Mouse (Mus musculus): Measurements from ENCODE around the gene Smim24. TPM values are rescaled to one million over a fixed set of nuclear protein-coding genes. Genes with fewer than 3 reads are reported as not detected.

The Smim24 gene
- total and polyA plus RNA-seq, 2 experiments from 2014 or later: 1.4 to 3.7 TPM

- Histone ChIP-seq H3K4me3 (ENCODE audit: low read length) (no peak overlapping the region), H3K36me3 (ENCODE audit: insufficient read depth, low read length) (no peaks in the 10 kb centered on the region), H3K4me1 (ENCODE audit: insufficient read depth, low read length) (peaks cover 36% of the 10 kb centered on the region), H3K4me2 (ENCODE audit: low read depth, low read length) (no peak overlapping the region), H3K9ac (replicated peaks; ENCODE audit: low read length) (no peak overlapping the region), H3K9me3 (ENCODE audit: low read length) (no peaks in the 10 kb centered on the region), H3K27me3 (ENCODE audit: insufficient read depth, low read length) (no peaks in the 10 kb centered on the region), H3K27ac (peak overlapping the region; percentile 22; the same call in 1 of the 2 replicates)
- no peak for DNase-seq (ENCODE audit: low spot score)
- 63% methylated on average over 17 of the region's 17 CpGs for WGBS
- no peak for ATAC-seq
- TF ChIP-seq CTCF (IDR thresholded peaks at IDR 0.05; ENCODE audit: low read depth): no peak
Observed at GRCm38 (mm10) chr10:81415549-81416310, 22.9 kb downstream of the Smim24 start.

- Histone ChIP-seq H3K27ac (peak overlapping the region; percentile 77), H3K27me3 (ENCODE audit: insufficient read depth, low read length) (no peaks in the 10 kb centered on the region), H3K36me3 (ENCODE audit: insufficient read depth, low read length) (no peaks in the 10 kb centered on the region), H3K4me2 (ENCODE audit: low read depth, low read length) (peak overlapping the region; percentile 42), H3K4me3 (ENCODE audit: low read length) (peak overlapping the region; percentile 13; the same call in 1 of the 2 replicates), H3K4me1 (ENCODE audit: insufficient read depth, low read length) (peaks cover 30% of the 10 kb centered on the region), H3K9ac (replicated peaks; ENCODE audit: low read length) (0 out of 2 replicates have a peak overlapping the region, but pooled peaks have one; percentile 28), H3K9me3 (ENCODE audit: low read length) (no peaks in the 10 kb centered on the region)
- 3% methylated on average over 18 of the region's 26 CpGs for WGBS
- TF ChIP-seq CTCF (IDR thresholded peaks at IDR 0.05; ENCODE audit: low read depth): peak; percentile 79
- peak; percentile 92 for DNase-seq (ENCODE audit: low spot score)
- ATAC-seq: peak; percentile 89
Observed at GRCm38 (mm10) chr10:81416581-81417226, 23.9 kb downstream of the Smim24 start.

- H3K27ac ChIP-seq: peak overlapping the region; percentile 77
- H3K4me3 ChIP-seq (ENCODE audit: low read length): no peak overlapping the region
- peak overlapping the region; percentile 28; the same call in 1 of the 2 replicates for H3K9ac ChIP-seq (replicated peaks; ENCODE audit: low read length)
- H3K4me2 ChIP-seq (ENCODE audit: low read depth, low read length): peak overlapping the region; percentile 42
- no peaks in the 10 kb centered on the region for H3K27me3 ChIP-seq (ENCODE audit: insufficient read depth, low read length)
- ATAC-seq: no peak
- H3K9me3 ChIP-seq (ENCODE audit: low read length): no peaks in the 10 kb centered on the region
- TF ChIP-seq CTCF (IDR thresholded peaks at IDR 0.05; ENCODE audit: low read depth): no peak
- 41% methylated on average over 12 of the region's 12 CpGs for WGBS
- H3K36me3 ChIP-seq (ENCODE audit: insufficient read depth, low read length): no peaks in the 10 kb centered on the region
- no peak for DNase-seq (ENCODE audit: low spot score)
- peaks cover 24% of the 10 kb centered on the region for H3K4me1 ChIP-seq (ENCODE audit: insufficient read depth, low read length)
Observed at GRCm38 (mm10) chr10:81417227-81418215, 24.7 kb downstream of the Smim24 start.

- DNase-seq (ENCODE audit: low spot score) (no peak), ATAC-seq (no peak)
- Histone ChIP-seq H3K9ac (replicated peaks; ENCODE audit: low read length) (no peak overlapping the region), H3K27me3 (ENCODE audit: insufficient read depth, low read length) (no peaks in the 10 kb centered on the region), H3K27ac (0 out of 2 replicates have a peak overlapping the region, but pooled peaks have one; percentile 77), H3K4me1 (ENCODE audit: insufficient read depth, low read length) (peaks cover 24% of the 10 kb centered on the region), H3K4me2 (ENCODE audit: low read depth, low read length) (no peak overlapping the region), H3K36me3 (ENCODE audit: insufficient read depth, low read length) (no peaks in the 10 kb centered on the region), H3K4me3 (ENCODE audit: low read length) (no peak overlapping the region), H3K9me3 (ENCODE audit: low read length) (no peaks in the 10 kb centered on the region)
- no peak for TF ChIP-seq CTCF (IDR thresholded peaks at IDR 0.05; ENCODE audit: low read depth)
- 45% methylated on average over 11 of the region's 11 CpGs for WGBS
Observed at GRCm38 (mm10) chr10:81418216-81419070, 25.6 kb downstream of the Smim24 start.

- Histone ChIP-seq H3K4me2 (ENCODE audit: low read depth, low read length) (no peak overlapping the region), H3K9ac (replicated peaks; ENCODE audit: low read length) (no peak overlapping the region), H3K27me3 (ENCODE audit: insufficient read depth, low read length) (no peaks in the 10 kb centered on the region), H3K4me1 (ENCODE audit: insufficient read depth, low read length) (peaks cover 28% of the 10 kb centered on the region), H3K27ac (no peak overlapping the region), H3K4me3 (ENCODE audit: low read length) (no peak overlapping the region), H3K36me3 (ENCODE audit: insufficient read depth, low read length) (no peaks in the 10 kb centered on the region), H3K9me3 (ENCODE audit: low read length) (no peaks in the 10 kb centered on the region)
- WGBS: 95% methylated on average over 10 of the region's 10 CpGs
- TF ChIP-seq CTCF (IDR thresholded peaks at IDR 0.05; ENCODE audit: low read depth): no peak
- ATAC-seq (no peak), DNase-seq (ENCODE audit: low spot score) (no peak)
Observed at GRCm38 (mm10) chr10:81419111-81419928, 26.5 kb downstream of the Smim24 start.

Data from hindbrain, postnatal 0 days (tissue).